Mouse (Mus musculus) layer of hippocampus, postnatal 10 days (tissue): ENCODE measurements around the gene Unc13b. TPM values are rescaled to one million over a fixed set of nuclear protein-coding genes. Genes with fewer than 3 reads are reported as not detected.

Experiments used
- DNase-seq, 2 experiments: peaks; one replicate each; pipeline ENCODE4 v3.0.0; 2021; ENCODE audit warnings: low spot score in 2 of 2
- total RNA-seq, 2 experiments: library from RNA; stranded (reverse); gene quantifications; 2 replicates each; pipeline ENCODE4 v1.2.3; 2021

Unc13b gene
- total RNA-seq, 2 experiments from 2014 or later, result 53.7 to 70.3 TPM

DNA sequence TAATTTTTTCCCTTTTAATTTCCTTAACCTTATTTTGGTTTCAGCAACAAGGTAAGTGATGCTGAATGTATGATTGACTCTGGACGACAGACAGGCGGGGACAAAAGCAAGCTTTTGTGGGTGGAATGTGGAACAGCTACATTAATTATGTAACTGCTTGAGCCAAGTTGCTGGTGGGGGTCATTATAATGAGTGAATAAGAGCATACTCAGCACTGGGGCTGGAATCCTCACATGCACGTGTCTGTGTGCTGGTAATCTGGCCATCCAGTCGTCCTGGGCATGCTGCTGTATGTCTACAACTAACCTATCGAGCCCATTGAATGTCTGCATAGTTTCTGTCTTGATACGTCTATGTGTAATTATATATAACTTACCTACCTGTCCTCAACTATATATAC lies 150.9 kb downstream of the Unc13b start:
- DNase-seq, result peak in 1 of 2 experiments; percentile 13

DNA sequence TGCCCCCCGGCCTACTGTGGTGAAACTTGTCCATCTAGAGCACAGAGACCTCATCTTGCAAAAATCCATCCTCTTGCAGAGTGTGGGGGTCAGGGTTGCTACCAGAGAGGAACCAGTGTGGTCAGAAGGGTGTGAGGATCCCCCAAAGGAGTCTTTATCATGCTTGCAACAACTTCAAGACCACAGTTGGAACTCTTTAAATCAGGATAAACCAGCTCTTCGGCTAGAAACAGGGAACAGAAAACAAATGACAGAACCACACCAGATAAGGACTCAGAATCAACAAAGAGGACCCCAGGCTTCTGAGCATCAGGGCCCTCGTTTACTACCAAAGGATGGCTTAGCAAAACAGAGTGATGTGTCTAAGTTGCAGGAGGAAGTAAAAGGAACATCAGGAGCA lies 157.7 kb downstream of the Unc13b start:
- no peak for DNase-seq

- no peak for DNase-seq
Measured at GRCm38 (mm10) chr4:43217997-43218396, 159.2 kb downstream of the Unc13b start.

DNA sequence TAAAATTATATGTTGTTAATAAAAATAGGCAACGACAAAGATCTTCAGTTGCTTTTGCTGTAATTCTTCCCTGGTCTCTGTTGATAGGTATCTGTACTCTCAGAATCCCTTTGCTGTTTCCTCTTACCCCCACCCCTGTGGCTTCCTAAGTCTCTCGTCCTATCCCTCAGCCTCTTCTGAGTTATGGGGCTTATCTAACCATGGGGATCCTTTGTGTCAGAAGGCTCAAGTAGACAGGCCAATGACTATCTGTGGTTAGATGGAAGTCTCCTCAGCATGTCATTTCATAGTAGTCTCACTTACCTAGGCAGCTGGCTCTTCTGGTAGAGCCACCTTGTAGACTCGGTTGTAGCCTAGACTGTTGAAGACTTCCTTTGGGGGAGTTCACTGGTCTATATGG lies 173.1 kb downstream of the Unc13b start:
- DNase-seq, result no peak

- DNase-seq, result no peak
Measured at GRCm38 (mm10) chr4:43232985-43233384, 174.2 kb downstream of the Unc13b start.

GRCm38 (mm10) chr4:43233489-43233888 lies 174.7 kb downstream of the Unc13b start:
- no peak for DNase-seq

DNA sequence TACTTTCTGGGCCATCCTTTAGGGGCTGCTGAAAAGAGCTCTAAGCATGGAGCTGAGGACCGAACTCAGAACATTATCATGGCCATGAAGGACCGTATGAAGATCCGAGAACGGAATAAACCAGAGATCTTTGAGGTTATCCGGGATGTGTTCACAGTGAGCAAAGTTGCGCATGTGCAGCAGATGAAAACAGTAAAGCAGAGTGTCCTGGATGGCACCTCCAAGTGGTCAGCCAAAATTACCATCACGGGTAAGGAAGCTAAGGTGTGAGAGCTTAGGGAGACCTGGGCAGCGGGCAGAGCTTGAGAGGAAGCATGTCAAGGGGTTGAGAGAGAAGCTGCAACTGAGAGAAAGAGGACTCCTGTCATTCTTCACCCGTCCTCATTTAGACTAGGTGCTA lies 178.1 kb downstream of the Unc13b start:
- no peak for DNase-seq

DNA sequence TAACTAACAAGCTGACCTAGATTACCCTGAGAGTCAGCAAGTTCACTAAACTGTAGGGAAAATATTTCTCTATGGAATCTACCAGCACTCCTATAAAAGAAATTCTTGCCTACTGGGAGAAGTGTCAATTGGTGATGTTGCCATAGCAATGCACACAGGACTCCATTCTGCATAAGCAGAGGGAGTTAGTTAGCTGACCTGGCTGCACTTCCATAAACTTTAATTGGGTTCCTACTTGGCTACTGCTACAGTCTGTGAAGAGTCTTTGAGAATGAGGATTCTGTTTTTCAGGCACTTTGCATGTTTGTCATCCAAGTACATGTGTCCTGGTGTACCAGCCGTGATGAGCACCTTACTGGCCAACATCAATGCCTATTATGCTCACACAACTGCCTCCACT lies 182.0 kb downstream of the Unc13b start:
- no peak for DNase-seq

DNA sequence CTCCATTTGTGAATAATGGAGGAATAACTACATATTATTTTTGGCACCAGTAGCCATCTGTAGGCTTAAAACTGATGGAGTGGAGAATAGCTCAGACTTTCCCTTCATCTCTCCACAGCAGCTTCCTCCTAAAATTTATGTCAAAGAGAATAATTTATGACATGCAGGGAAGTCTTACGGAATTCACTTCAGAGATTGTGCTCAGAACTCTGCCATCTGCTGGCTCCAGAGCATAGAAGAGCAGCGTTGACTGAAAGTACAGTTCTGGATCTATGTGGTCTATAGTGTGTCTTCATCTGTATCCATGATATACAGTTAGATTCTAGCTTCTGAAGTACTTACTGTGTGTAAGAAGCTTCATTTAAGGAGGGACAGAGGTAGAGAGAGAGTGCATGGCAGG lies 185.3 kb downstream of the Unc13b start:
- peak in 1 of 2 experiments; percentile 43 for DNase-seq

DNA sequence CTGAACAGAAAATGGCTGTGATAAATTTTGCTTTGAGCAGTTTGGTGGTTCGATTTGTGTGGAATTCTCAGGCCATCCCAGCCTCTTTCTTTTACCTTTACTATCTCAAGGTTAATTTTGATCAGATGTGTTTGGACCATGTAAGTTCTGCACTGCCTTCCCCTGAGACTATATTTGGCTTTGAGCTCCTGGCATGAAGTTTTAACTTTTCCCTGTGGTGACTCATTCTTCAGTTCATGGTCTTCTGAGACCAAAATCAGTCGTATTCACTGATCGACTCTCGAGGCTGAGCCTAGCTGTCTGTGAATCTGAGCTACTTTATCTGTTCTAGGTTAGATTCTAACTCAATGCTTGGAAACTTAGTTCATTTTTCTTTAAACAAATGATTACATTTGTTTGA lies 187.0 kb downstream of the Unc13b start:
- no peak for DNase-seq

DNA sequence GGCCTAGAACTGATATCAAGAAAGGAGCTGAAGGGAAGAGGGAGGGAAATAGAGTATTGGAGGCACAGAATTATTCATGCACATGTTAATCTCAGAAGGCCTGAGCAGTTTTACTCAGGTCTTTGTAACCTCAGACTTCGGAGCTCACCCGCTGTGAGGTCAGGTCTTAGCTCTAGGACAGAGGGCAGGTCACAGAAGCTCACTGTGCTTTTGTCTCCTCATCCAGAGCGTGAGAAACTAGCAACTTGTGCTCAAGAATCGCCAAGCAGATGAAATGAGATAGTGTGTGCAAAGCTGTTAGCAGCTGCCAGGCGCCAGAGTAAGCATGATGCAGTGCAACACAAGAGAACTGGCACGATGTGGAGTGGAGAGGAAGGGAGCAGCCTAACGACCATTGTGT lies 189.3 kb downstream of the Unc13b start:
- no peak for DNase-seq

DNA sequence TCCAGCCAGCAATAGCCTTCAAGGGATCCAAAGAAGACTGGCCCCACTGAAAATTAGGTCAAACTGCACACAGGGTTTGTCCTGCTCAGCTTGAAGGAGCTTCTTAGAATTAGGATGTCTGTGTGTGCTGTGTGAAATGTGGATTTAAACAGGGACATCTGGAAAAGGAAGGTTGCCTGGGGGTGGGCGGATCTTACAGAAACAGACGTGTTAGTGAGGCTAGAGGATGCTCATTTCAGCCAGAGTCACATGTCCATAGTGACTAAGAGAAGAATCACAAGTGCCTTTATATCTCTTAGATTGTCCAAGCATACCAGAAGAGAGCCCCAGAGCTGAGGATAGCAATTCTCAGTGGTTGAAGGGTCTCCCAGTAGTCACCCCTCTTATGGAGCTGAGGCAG lies 190.2 kb downstream of the Unc13b start:
- DNase-seq, result no peak

DNA sequence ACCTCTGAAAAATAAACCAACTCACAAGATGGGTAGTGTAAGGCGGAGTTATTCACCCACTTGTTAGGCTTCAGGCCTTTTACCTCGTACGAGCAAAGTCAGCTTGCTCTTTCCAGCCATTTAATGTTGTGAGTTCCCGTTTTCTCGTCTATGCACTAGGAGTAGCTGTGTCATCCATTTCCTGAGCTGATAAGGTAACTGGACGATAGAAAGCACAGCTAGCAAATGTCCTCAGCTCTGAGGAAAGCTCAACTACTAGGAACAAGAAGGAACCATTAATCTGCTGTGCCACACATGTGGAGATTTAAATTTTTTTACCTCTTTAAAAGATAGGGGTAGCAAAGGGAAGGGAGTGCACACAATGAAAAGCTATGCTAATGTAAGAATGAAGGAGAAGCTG lies 192.5 kb downstream of the Unc13b start:
- DNase-seq, result no peak

DNA sequence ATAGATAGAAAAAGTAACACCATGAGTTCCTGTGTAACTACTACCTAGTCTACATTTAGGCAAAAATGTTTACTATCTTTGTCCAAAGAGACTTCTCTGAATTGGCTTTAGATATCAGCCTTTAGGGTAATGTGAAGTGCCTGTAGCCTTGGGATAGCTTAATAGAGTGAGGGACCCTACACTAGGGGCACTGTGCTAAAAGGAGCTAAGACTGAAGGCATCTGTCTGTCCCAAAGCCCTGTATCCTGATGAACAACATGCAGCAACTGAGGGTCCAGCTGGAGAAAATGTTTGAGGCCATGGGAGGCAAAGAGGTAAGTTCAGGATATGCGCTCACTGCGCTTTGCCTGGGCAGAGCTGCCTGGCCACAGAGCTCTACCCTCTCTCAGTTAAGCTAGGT lies 198.3 kb downstream of the Unc13b start:
- no peak for DNase-seq

DNA sequence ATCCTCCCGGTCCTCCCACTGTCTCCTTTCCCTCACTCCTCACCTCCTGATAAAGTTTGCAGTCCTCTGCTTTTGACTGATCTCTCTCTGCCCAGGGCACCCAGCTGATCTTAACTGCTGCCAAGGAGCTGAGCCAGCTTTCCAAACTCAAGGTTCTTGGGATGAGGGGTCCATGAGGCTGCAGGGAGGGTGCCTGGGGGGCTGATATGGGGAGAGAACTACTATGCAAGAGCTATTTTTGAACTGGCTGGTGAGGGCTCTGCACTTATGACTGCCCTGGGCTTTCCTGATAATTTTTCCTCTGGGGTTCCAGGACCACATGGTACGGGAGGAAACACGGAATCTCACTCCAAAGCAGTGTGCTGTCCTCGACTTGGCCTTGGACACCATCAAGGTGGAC lies 199.8 kb downstream of the Unc13b start:
- DNase-seq, result no peak

GRCm38 (mm10) chr4:43259435-43259834 lies 200.7 kb downstream of the Unc13b start:
- no peak for DNase-seq

GRCm38 (mm10) chr4:43260096-43260495 lies 201.3 kb downstream of the Unc13b start:
- DNase-seq, result no peak

GRCm38 (mm10) chr4:43262821-43263220 lies 204.1 kb downstream of the Unc13b start:
- no peak for DNase-seq

- no peak for DNase-seq
Measured at GRCm38 (mm10) chr4:43266146-43266545, 207.4 kb downstream of the Unc13b start.

- DNase-seq, result peak; percentile 82 to 84
Measured at GRCm38 (mm10) chr4:43266623-43267322, 208.0 kb downstream of the Unc13b start, which contains the start of gene Atp8b5. Gene Atp8b5 (plus strand): TSS chr4:43267159.

DNA sequence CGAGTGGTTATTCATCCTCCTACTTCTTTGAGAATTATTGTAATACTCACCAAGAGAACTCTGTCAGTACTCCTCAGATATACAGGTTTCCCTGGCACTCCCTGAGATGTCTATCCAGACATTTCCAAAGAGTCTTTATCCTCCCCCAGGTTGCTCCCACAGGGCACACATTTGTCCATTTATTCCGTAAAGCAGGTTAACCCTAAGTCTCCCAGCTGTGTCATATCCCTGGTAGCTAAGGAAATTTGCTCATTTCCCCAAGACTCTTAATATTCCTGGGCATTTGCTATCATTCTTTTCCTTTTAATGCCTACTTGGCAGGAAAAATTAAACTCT lies 208.5 kb downstream of the Unc13b start:
- DNase-seq, result no peak

DNA sequence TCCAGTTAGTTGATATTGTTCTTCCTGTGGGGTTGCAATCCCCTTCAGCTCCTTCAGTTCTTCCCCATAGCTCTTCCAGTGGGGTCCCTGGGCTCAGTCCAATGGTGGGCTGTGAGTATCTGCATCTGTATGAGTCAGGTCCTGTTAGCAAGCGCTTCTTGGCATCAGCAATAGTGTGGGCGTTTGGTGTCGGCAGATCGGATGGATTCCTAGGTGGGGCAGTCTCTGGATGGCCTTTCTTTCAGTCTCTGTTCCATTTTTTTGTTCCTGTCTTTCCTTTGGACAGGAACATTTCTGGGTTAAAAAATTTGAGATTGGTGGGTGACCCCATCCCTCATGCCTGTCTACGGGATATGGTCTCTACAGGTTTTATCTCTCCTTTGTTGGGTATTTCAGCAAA lies 226.7 kb downstream of the Unc13b start:
- no peak for DNase-seq

- DNase-seq, result no peak
Measured at GRCm38 (mm10) chr4:43287305-43287704, 228.6 kb downstream of the Unc13b start.

- DNase-seq, result no peak
Measured at GRCm38 (mm10) chr4:43294001-43294400, 235.2 kb downstream of the Unc13b start.
